Mouse (Mus musculus): ENCODE measurements around the gene Gm45785.

DNA sequence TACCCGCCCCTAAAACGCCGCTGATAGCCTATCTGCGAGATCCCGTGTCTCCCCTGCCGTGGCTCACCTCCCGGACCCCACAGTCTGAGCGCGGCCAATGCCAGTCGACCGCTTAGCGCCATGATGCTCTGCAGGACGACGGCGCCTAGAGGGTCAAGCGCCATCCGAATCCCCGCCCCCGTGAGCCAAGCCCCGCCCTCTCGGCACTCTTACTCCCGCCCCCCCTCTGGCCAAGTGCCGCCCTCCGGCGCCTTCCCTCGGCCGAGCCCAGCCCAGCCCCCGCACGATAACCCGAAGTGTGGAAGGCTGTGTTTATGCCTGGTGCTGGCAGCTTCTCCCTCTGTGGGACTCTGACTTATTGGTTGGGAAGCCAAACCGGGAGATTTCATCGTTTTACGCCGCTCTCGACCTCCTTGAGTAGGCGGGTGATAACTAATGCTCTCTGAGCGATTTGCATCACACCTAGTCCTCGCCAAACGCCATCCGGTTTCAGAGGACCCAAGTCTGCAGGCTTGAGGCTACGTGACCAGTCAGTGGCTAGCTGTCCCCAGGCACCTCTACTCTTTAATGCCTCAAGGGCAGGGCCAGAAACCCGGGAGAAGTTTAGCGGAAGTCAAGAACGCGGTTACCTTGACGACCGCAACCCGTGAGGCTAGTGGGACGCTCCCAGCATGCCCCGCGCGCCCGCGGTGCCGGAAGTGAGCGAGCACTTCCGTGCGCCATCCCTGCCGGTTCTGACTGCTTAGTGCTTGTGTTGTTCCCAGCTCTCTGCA is 25.8 kb upstream of the Gm45785 start, which contains the start of the genes Psmd13 and Sirt3:
- TF ChIP-seq ELF1 (IDR thresholded peaks at IDR 0.05; ENCODE audit: low read depth, low read length) (peak; percentile 96), CTCF (IDR thresholded peaks at IDR 0.05 in 2 of 3, conservative IDR thresholded peaks at IDR 0.05 in 1 of 3; ENCODE audit: control insufficient read depth in 1 of 3, insufficient read depth in 1 of 3, low read depth in 2 of 3, low read length in 3 of 3, poor library complexity in 1 of 3, severe bottlenecking in 1 of 3) (no peak), MAFK (IDR thresholded peaks at IDR 0.05; ENCODE audit: borderline replicate concordance, low read depth, low read length) (no peak), MAX (IDR thresholded peaks at IDR 0.05; ENCODE audit: low read length) (peak; percentile 52; the same call in 1 of the 2 replicates), TCF12 (IDR thresholded peaks at IDR 0.05; ENCODE audit: low read depth, low read length) (peak; percentile 44; the same call in 1 of the 2 replicates), NELFE (IDR thresholded peaks at IDR 0.05; ENCODE audit: low read depth, low read length) (peak; percentile 85), RCOR1 (IDR thresholded peaks at IDR 0.05; ENCODE audit: low read depth, low read length) (no peak), GATA1 (IDR thresholded peaks at IDR 0.05; ENCODE audit: low read depth, low read length) (no peak), MAZ (IDR thresholded peaks at IDR 0.05; ENCODE audit: low read depth, low read length) (no peak; the same call in 1 of the 2 replicates)

Data from MEL (cell line).